Mouse (Mus musculus) CH12.LX (cell line): Measurements from ENCODE around the gene Tnfrsf21.

Source experiments
- CTCF ChIP-seq, 2 experiments: IDR thresholded peaks in 1 of 2; conservative IDR thresholded peaks in 1 of 2; 2 replicates each; pipeline ENCODE4 v1.5.1; 2011 to 2012; ENCODE audit warnings: low read depth in 2 of 2, low read length in 2 of 2, improper control_type of control experiment in 1 of 2, inconsistent platforms in 1 of 2, mild to moderate bottlenecking in 1 of 2, moderate library complexity in 1 of 2
- EP300 ChIP-seq: IDR thresholded peaks from 2 replicates; pipeline ENCODE4 v1.6.1; 2011; ENCODE audit warnings: low read length, improper control_type of control experiment
- HCFC1 ChIP-seq: IDR thresholded peaks from 2 replicates; pipeline ENCODE4 v1.6.1; 2012; ENCODE audit warnings: low read depth, mild to moderate bottlenecking, inconsistent platforms, low read length, improper control_type of control experiment
- JUN ChIP-seq: IDR thresholded peaks from 2 replicates; pipeline ENCODE4 v1.6.1; 2011; ENCODE audit warnings: low read depth, mild to moderate bottlenecking, low read length, improper control_type of control experiment, moderate library complexity; ENCODE audit not compliant: insufficient read depth
- MAFK ChIP-seq: IDR thresholded peaks from 2 replicates; pipeline ENCODE4 v1.6.1; 2011; ENCODE audit warnings: low read length, improper control_type of control experiment; ENCODE audit not compliant: insufficient replicate concordance
- NRF1 ChIP-seq: IDR thresholded peaks from 2 replicates; pipeline ENCODE4 v1.6.1; 2014; ENCODE audit warnings: low read depth, mild to moderate bottlenecking, inconsistent platforms, low read length, improper control_type of control experiment, moderate library complexity
- TCF12 ChIP-seq: IDR thresholded peaks from 2 replicates; pipeline ENCODE4 v1.6.1; 2014; ENCODE audit warnings: low read depth, mild to moderate bottlenecking, inconsistent platforms, low read length, improper control_type of control experiment

DNA sequence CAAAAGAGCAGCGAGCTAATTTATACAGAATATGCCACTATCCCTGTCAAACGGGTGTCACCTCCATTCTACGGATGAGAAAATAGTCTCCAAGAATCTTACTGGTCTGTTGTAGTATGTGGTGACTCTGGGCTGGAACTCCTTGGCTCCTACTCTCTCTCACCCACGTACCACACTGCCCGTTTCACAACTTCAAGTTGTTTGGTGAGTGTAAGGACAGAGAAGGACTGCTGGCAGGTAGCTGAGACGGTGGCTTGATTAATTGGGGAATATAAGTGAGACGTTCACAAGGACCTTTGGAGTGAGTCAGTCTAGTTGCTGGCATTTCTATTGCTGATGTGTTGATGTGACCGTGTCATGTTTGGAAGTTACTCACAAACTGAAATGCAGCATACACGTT is 3.3 kb downstream of the Tnfrsf21 start:
- TF ChIP-seq HCFC1 (no peak), CTCF (conservative IDR thresholded peaks at IDR 0.05 in 1 of 2, IDR thresholded peaks at IDR 0.05 in 1 of 2; ENCODE audit: low read depth in 2 of 2, low read length in 2 of 2) (no peak), MAFK (no peak), TCF12 (no peak), JUN (no peak), NRF1 (no peak), EP300 (no peak)
